Comparison of ENCODE assay signal across 16 mouse cellular contexts in the genomic region with DNA sequence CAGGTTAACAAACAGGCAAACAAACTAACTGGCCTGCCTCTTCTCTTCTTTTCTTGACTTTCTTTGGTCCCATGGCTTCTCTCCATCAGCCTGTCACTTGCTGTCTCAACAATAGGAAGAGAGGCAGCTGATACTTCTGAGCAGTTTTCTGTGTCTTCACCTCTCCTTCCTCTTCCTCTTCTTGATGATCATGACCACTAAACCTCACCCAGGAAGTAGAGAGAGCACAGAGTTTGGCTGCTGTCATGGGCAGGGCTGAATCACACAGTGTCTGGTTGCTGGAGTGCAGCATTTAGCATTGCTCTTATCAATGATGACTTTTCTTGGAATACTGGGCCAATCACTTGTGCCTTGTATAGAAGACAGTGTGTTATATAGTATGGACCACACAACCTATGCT. TPM values are rescaled to one million over a fixed set of nuclear protein-coding genes. Genes with fewer than 3 reads are reported as not detected.
DNase-seq lines count a peak whose midpoint lies in the region; ATAC-seq and TF ChIP-seq lines count a peak whose summit lies in the region.
"Had no signal": no experiment of that assay in that cellular context is flagged by ENCODE, and none has a peak within 500 bp of the region (broad histone marks: within the 10 kb centered on the region; RNA-seq: fewer than 3 reads in every experiment).

No protein-coding gene starts in this region.

- no peak for TF ChIP-seq POLR2A in bone marrow, adult 2 months (IDR thresholded peaks at IDR 0.05; ENCODE audit: borderline replicate concordance, control insufficient read depth, low read depth, low read length)
- no peak for TF ChIP-seq POLR2A in kidney, adult 2 months (IDR thresholded peaks at IDR 0.05; ENCODE audit: low read depth, low read length)

- no peak for TF ChIP-seq CTCF in bone marrow, adult 2 months (IDR thresholded peaks at IDR 0.05; ENCODE audit: control insufficient read depth, insufficient read depth, low read length)
- TF ChIP-seq CTCF in kidney, adult 2 months (conservative IDR thresholded peaks at IDR 0.05; ENCODE audit: insufficient read depth, insufficient read length, low read depth, low read length), result no peak

- H3K27ac ChIP-seq in bone marrow, adult 2 months (ENCODE audit: control insufficient read depth, insufficient read depth, low read depth, low read length, poor library complexity), result peak overlapping the region; percentile 54; the same call in 1 of the 2 replicates
- no peak overlapping the region for H3K27ac ChIP-seq in kidney, adult 2 months (ENCODE audit: insufficient read depth, low read depth, low read length)
- H3K27ac ChIP-seq: kidney, embryonic 15.5 days; left cerebral cortex, adult 2 months; liver, embryonic 13.5 days; midbrain, embryonic 12.5 days had no signal

- no peaks in the 10 kb centered on the region for H3K36me3 ChIP-seq in kidney, adult 2 months (ENCODE audit: control insufficient read depth, insufficient read depth, low read length)
- H3K36me3 ChIP-seq: kidney, embryonic 15.5 days; liver, embryonic 13.5 days; midbrain, embryonic 12.5 days had no signal

- ATAC-seq in megakaryocyte, adult 5-6 weeks (ENCODE audit: poor library complexity, severe bottlenecking), result peak; percentile 80
- ATAC-seq: forebrain, embryonic 14.5 days; Patski had no signal

- H3K4me1 ChIP-seq in bone marrow, adult 2 months (ENCODE audit: control insufficient read depth, insufficient read depth, low read length), result no peaks in the 10 kb centered on the region; the same call in 1 of the 2 replicates
- H3K4me1 ChIP-seq in kidney, adult 2 months (ENCODE audit: control insufficient read depth, insufficient read depth, low read length), result no peaks in the 10 kb centered on the region
- H3K4me1 ChIP-seq: kidney, embryonic 15.5 days; liver, embryonic 13.5 days; midbrain, embryonic 12.5 days had no signal

- peak; percentile 65 for DNase-seq in 416B (ENCODE audit: low read depth)
- DNase-seq in B cell, adult 2 months, result peak; percentile 33 to 44
- no peak for DNase-seq in kidney, adult 2 months
- no peak for DNase-seq in retina, postnatal 1 day
- no peak for DNase-seq in left cerebral cortex, adult 11 months (ENCODE audit: low spot score)
- DNase-seq: cerebellum, postnatal 10 days; heart, postnatal 4 days; liver, embryonic 13.5 days; thymus, postnatal 25 days had no signal

- no peaks in the 10 kb centered on the region for H3K27me3 ChIP-seq in kidney, adult 2 months (replicated peaks; ENCODE audit: control insufficient read depth, insufficient read depth, low read length)
- H3K27me3 ChIP-seq: kidney, embryonic 15.5 days; liver, embryonic 13.5 days; midbrain, embryonic 12.5 days had no signal

- H3K4me3 ChIP-seq in bone marrow, adult 2 months (replicated peaks; ENCODE audit: control insufficient read depth, low read depth, low read length), result no peak overlapping the region
- H3K4me3 ChIP-seq in kidney, adult 2 months (ENCODE audit: insufficient read depth, low read depth, low read length), result no peak overlapping the region
- H3K4me3 ChIP-seq: kidney, embryonic 15.5 days; left cerebral cortex, adult 2 months; liver, embryonic 13.5 days; midbrain, embryonic 12.5 days had no signal

RNA-seq across cellular contexts. Expression of a gene that starts 14.6 kb away (rescaled TPM):
- 1.6 and 4.0 TPM in 2 replicates for polyA plus RNA-seq in bone marrow, adult 2 months (2011; ENCODE audit: insufficient read depth, insufficient read length, low replicate concordance, missing spikeins)
- 35.6 and 36.5 TPM in 2 replicates for total RNA-seq in megakaryocyte, adult 5-6 weeks (2015)
- 63.1 and 63.2 TPM in 2 replicates for total RNA-seq in megakaryocyte, adult 5-6 weeks (2017)
- 6.9 and 7.7 TPM in 2 replicates for polyA plus RNA-seq in kidney, adult 2 months (2012; rRNA removed)

Comparison
In these comparisons a context has a peak if more than half of its experiments do, and no peak if none do; other contexts are left out.
1. DNase-seq: peak in 416B (single experiment) and B cell, adult 2 months (2 of 2); none in kidney, adult 2 months (single experiment), retina, postnatal 1 day (single experiment) and left cerebral cortex, adult 11 months (single experiment).